Mouse (Mus musculus): Measurements from ENCODE around the gene Olfr1359.
A peak's percentile ranks its signal among the peaks of the same experiment; 100 is the strongest.

DNA sequence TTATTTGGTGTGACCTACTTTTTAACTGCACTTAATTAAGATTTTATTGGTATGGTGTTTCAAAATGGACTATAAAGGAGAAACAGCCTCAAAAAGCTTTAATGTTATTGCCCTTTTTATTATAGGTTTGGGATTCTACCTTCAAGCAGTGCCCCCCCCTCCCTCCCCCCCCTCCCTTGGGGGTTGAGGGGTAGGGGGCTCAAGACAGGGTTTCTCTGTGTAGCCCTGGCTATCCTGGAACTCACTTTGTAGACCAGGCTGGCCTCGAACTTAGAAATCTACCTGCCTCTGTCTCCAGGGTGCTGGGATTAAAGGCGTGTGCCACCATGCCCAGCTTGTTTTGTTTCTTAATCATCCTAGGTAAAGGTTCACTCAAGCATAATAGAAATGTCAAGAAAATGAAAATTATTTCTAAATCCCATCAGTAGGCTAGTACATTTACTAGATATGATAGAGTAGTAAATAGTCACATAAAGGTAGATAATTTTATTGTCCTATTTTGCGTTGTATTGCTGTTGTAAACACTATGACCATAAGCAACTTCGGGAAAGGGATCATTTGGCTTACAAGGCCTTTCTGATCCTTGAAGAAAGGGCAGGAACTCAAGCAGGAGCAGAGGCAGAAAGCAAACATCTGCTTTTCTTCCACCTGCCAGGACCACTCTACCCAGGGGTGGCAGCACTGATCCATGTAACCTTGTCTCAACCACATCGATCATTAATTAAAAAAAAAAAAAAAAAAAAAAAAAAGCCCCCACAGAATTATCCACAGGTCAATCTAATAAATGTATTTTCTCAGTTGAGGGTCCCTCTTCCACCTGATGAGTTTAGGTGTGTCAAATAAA is 25.3 kb downstream of the Olfr1359 start:
- TF ChIP-seq CTCF (IDR thresholded peaks at IDR 0.05; ENCODE audit: low read depth, low read length) = no peak
- no peak for TF ChIP-seq TAL1 (conservative IDR thresholded peaks at IDR 0.05; ENCODE audit: low read depth, low read length)
- TF ChIP-seq GATA1 (IDR thresholded peaks at IDR 0.05; ENCODE audit: borderline replicate concordance, low read length) = no peak
- peak; percentile 93; the same call in 1 of the 2 replicates for TF ChIP-seq POLR2AphosphoS5 (IDR thresholded peaks at IDR 0.05; ENCODE audit: insufficient replicate concordance, low read depth, low read length)
- no peak for TF ChIP-seq GATA2 (IDR thresholded peaks at IDR 0.05; ENCODE audit: borderline replicate concordance, low read depth, low read length)
